Mouse (Mus musculus) spleen, adult 18-20 months (tissue): ENCODE measurements around the gene Slc22a22.
"Not testable (repeated sequence)": the region's sequence is repeated elsewhere in the genome, so short reads cannot be mapped to it uniquely, and the experiment has no call there.

Experiments used
- DNase-seq, 2 experiments: peaks; one replicate each; pipeline ENCODE4 v3.0.0; 2022; ENCODE audit warnings: mixed read lengths in 2 of 2

Gene Slc22a22

DNA sequence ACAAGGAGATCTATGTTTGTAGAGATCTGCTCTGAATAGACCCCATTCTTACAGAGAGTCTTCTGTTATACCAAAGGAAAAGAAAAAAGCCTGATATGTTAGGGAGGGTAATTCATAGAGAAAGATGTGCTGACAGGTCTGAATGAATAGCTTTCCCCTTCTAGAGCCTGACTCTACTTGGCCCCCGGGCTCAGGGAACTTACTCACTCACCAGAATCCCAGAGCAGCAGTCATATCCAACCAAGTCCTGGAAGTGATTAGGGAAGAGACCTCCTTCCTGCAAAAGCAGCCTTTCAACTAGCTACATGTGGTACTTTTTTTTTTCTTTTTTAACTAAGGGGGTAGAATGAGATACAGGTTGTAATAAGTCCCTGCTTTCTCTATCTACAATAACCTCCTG is 111.0 kb downstream of the Slc22a22 start:
- DNase-seq, result no peak

DNA sequence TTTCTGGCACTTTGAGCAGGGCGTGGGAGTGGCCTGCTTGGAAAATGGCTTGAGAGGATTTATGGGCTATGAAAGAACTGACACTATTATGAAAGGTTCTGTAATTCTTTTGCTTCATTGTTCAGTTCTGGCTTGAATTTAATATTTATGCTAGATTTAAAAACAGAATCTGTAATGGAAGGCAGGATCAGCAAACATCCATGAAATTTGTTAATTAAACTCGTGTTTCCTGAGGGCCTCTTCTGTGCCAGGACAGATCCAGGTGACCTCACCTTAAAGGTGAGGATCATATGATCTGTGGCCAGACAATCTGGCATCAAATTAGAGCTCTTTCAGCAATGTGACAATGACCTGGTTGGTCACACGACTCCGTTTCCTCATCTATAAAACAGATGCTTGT is 122.1 kb downstream of the Slc22a22 start:
- no peak for DNase-seq

DNA sequence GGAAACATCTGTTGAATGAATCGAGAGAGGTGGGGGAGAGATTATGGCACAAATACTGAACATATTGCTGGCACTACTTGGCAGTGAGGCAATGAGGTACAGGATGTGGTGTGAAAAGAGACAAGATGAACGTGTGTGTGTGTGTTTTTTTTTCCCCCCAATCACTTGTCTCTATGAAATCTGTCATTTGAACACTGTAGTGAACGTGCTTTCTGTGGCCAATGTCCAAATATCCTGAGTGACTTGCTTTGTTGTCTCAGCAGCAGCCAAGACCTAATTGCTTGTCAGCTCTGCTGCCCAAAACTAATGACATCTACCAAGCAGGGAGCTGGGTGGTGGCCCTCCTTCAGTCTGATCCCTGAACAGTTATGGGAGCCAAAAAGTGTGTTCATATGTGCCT is 136.9 kb downstream of the Slc22a22 start:
- DNase-seq, result no peak

DNA sequence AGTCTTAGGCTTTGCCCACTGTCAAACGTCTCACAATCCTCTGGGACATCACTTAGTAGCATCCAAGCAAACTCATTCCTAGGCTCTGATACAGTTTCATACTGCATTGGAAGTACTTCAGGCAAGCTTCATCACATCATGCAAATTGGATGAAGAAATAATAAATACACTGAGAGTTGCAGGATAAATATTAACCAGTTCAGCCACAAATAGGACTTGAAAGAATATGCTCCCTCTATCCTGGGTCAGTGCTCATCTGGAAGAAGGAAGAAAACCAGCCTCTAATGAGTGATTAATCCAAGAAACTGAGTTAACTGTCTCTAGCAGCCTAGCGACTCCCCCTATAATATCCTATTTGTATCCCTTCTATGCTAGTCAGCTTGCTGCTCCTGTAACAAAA is 146.1 kb downstream of the Slc22a22 start:
- DNase-seq, result no peak

DNA sequence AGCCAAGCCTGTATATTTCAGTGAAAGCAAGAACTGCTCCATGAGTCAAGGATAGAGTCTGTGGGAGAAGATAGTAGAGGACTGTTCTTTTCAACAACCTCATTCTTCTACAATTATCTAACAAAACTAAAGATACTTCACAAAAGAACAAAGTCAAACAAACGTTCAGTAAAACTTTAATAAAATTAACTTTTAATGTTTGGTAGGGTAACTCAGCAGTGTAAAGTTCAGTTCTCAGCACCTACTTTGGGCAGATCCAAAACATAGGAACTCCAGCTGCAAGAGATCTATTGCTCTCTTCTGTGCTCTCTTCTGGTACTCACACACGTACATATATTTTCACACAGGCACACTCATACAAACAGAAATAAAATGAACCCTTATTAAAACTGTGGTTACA is 159.4 kb downstream of the Slc22a22 start:
- no peak for DNase-seq

DNA sequence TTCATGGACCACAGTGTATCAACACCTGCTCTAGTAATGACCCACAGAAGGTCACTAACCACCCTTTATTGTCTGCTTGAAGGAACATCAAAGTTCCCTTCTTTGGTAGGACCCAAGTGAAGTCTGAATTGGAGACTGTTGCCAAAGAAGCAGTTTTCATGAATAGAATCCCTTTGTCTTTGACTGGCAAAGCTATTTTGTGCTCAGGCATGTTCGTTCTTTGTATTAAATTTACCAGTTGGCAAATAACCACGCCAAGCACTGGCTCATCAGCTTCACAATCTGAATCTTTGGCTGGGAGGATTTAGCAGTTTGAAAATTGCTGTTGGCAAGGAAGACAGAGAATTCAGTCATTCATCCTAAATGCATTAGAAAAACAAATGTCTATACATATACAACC is 160.9 kb downstream of the Slc22a22 start:
- DNase-seq, result no peak

DNA sequence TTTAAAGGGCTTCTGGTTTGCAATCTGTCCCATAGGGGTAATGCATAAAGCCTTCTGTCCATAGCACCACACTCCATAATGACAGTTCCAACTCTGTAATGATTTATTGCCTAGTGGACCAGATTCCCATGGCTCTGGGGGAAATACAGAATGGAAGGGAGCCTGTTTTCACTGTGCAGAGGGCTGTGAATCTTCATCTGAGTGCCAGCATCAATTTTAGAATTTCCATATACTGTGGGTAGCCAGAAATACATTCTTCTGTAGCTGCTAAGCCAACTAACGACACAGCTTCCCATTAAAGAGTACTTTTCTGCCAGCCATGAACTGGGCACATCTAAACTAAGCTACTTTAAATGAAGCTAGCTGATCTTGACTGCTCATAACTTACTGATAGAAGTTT is 174.7 kb downstream of the Slc22a22 start:
- no peak for DNase-seq

DNA sequence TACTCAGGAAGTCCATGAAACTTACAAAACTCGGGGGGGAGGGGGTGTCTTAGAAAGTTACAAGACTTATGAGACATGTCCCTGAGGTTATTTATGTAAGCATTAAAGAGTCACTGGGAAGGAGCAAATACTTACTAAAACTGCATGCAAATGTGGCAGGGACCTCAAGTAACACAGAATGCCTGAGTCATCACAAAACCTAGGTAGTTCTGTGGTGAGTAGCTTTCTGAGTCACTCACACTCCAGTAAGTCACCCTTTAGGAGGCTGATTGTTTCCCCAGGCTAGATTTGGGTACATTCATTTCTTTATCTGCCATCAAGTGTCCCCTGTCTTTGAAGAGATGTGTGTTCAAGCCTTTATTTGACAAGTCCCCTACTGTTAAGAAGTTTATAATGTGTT is 198.9 kb downstream of the Slc22a22 start:
- no peak for DNase-seq

DNA sequence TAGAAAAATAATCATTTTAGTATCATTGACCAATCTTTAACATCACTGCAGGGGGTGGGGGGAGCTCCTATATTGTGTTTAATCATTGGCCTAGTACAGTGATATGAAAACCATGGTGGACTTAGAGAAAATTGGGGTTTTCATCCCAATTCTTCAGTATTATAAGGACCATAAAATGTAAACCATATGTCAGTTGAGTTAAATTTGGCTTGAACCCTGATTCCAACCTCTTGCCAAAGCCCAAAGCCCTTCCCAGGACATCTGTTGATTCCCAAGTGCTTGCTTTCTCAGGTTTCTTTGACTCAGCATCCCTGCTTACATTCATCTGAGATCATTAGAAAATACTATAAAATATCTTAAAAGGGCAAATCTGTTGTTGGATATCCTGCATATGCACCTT is 201.0 kb downstream of the Slc22a22 start:
- DNase-seq, result no peak

DNA sequence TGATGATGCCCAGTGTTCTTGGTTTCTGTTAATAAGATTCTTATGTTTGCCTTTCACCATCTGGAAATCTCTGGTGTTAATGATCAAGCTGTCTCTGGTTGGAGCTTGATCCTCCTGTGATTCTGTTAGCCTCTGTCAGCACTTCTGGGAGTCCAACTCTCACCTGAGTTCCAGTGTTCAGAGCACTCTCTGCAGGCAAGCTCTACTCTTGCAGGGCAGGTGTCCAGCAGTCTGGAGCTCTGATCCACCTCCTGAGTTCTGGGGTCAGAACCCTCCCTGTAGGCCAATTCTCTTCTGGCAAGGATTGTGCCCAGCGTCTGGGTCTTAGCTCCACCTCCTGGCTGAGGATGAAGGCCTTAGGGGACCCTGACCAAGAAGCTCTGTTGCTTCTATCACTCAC is 237.4 kb downstream of the Slc22a22 start:
- DNase-seq, result not testable (repeated sequence)

DNA sequence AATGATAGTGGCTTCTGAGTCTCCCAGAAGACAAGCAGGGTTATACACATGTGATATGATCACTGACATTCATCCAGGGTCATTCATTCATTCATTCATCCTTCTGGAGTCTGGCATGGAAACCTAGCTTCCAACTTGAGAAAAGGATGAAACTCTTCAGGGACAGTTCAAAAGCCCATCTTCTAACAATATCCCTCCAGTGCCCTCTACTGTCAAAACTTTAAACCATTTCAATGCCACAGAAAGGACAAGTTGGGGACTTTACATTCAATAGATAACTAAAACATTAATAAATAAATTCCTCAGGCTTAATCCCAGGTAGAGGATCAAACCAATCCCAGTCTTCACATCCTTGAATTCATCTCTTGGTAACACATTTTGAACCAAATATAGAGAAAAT is 247.0 kb downstream of the Slc22a22 start:
- DNase-seq, result no peak

DNA sequence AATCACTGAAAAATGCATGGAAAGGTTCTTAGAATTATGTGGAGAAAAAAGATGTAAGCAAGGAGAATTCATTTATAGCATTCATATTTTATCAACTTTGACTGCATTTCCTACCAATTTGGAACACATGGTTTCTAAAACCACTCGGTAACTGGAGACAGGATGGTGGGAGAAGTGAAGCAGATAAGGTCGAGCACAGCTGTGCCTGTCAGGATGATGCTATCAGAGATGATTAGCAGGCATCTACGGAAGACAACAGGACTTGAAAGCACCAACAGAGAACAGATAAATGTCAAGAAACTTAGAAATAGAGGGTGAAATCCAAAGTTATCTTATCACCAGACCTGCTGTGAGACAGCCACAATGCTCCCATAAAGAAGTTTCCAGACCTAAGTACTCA is 272.1 kb downstream of the Slc22a22 start:
- no peak for DNase-seq

DNA sequence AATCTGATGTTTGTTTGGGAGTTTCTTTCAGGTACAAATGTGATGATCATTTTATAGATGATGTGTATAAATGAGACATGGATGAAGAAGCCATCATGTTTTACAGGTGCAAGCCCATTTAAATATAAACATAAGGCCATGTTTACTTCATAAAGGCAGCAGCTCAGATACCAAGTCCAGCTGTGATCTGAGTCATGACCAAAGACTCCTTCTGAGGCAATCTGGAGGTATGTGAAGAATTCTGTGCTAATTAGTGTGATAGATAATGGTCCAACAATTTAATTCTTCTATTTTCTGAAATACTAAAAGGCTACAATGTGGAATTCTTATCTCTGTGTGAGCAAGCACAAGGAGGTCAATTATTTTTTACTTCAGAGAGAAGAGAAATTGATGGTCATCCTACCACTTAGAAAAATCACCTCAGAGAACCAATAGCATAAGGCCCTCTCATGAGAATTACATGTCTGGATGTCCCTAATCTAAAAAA is 272.9 kb downstream of the Slc22a22 start:
- no peak for DNase-seq
